Mouse (Mus musculus): ENCODE measurements around the gene Wdr20.

GRCm38 (mm10) chr12:110819367-110819766 is 81.6 kb downstream of the Wdr20 start:
- no peak for TF ChIP-seq CTCF (IDR thresholded peaks at IDR 0.05; ENCODE audit: borderline replicate concordance, control insufficient read depth, extremely low read depth, insufficient read depth, low read length, poor library complexity)
- no peak for TF ChIP-seq POLR2A (IDR thresholded peaks at IDR 0.05; ENCODE audit: control insufficient read depth, extremely low read depth, insufficient read depth, low read length, poor library complexity)

All from thymus, adult 2 months (tissue).